Mouse (Mus musculus) midbrain, embryonic 15.5 days (tissue): ENCODE data around the gene Cyp2w1. TPM values are rescaled to one million over a fixed set of nuclear protein-coding genes. Genes with fewer than 3 reads are reported as not detected.

ENCODE experiments used
- ATAC-seq: fragments of 200-750 bp; cut with Nextera tagmentation; replicated peaks from 2 replicates; pipeline ENCODE4 v1.8.0; 2017; ENCODE audit warnings: moderate TSS enrichment
- H3K27ac ChIP-seq: fragments of 300-500 bp; sonication (generic); 2 replicates; pipeline ENCODE4 v1.5.1; 2015; ENCODE audit warnings: mild to moderate bottlenecking, inconsistent platforms
- H3K27me3 ChIP-seq: fragments of 300-500 bp; sonication (generic); replicated peaks from 2 replicates; pipeline ENCODE4 v1.6.1; 2015; ENCODE audit warnings: inconsistent platforms
- H3K36me3 ChIP-seq: fragments of 300-500 bp; sonication (generic); replicated peaks from 2 replicates; pipeline ENCODE4 v1.6.1; 2015; ENCODE audit warnings: inconsistent platforms
- H3K4me1 ChIP-seq: fragments of 300-500 bp; sonication (generic); 2 replicates; pipeline ENCODE4 v1.6.1; 2015; ENCODE audit warnings: inconsistent platforms
- H3K4me2 ChIP-seq: fragments of 300-500 bp; sonication (generic); 2 replicates; pipeline ENCODE4 v1.6.1; 2015; ENCODE audit warnings: inconsistent platforms, mild to moderate bottlenecking, moderate library complexity
- H3K4me3 ChIP-seq: fragments of 300-500 bp; sonication (generic); 2 replicates; pipeline ENCODE4 v1.5.1; 2015; ENCODE audit warnings: mild to moderate bottlenecking, inconsistent platforms
- H3K9ac ChIP-seq: fragments of 300-500 bp; sonication (generic); 2 replicates; pipeline ENCODE4 v1.6.1; 2015; ENCODE audit warnings: mild to moderate bottlenecking, inconsistent platforms
- H3K9me3 ChIP-seq: fragments of 300-500 bp; sonication (generic); 2 replicates; pipeline ENCODE4 v1.6.1; 2016; ENCODE audit warnings: inconsistent platforms
- WGBS: fragments of 180-500 bp; shearing (Covaris S2); methylation state at CpG from one replicate; pipeline ENCODE4 v1.1.7; 2015; ENCODE audit warnings: mixed read lengths; 5-methylcytosine and 5-hydroxymethylcytosine counted together
- microRNA counts: library from miRNA; unstranded; fragments of <30 nt; microRNA quantifications from one replicate; lab custom pipeline; 2016
- microRNA-seq: library from miRNA; unstranded; fragments of <30 nt; microRNA quantifications from one replicate; pipeline ENCODE4, GENCODE M21; 2016
- polyA plus RNA-seq: library from polyadenylated mRNA; unstranded; fragments of >200 nt; fragmentation: Nextera tagmentation; extraction: Ambion mirVana; gene quantifications from 2 replicates; pipeline ENCODE4 v1.2.1, GENCODE M21; 2015

The Cyp2w1 gene
- polyA plus RNA-seq, 1 experiment from 2014 or later: 0.46 TPM

DNA sequence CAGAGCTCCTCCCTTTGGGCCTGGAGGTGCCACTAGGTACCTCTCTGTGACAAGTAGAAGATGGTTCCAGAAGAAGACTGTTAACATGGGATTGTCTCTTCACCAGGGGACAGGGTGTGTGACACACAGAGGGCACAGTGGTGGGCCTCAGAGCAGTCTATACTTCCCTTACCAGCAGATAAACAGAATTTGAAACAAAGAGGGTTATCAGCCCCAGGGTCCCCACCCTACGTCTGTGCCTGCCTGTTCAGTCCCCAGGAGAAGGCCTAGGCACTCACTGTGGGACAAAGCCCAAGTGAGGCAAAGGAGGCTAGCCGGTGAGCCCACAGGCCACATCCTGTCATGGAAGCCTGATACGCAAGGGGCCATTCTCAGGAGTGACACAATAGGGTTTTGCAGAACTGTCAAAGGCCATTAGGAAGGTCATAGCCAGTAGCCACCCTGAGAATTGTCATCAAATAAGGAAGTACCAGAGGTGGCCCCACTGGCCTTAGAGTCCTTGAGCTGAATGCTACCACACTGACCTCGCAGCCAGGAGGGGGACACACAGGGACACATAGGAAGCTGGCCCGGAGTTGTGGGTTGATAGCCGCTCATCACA is 52.5 kb downstream of the Cyp2w1 start, which contains the start of gene C130050O18Rik:
TSS of gene C130050O18Rik (plus strand) at position 480 of the 601 bp plus-strand sequence.
- WGBS: 84% methylated on average over 6 of the region's 6 CpGs
- ATAC-seq: no peak

GRCm38 (mm10) chr5:139405478-139405877 is 53.1 kb downstream of the Cyp2w1 start:
- WGBS: 83% methylated on average over 7 of the region's 7 CpGs
- no peaks in the 10 kb centered on the region for H3K27me3 ChIP-seq
- H3K9me3 ChIP-seq: no peaks in the 10 kb centered on the region
- H3K9ac ChIP-seq: no peak overlapping the region
- H3K27ac ChIP-seq: no peak overlapping the region
- no peak overlapping the region for H3K4me3 ChIP-seq
- peaks cover 4% of the 10 kb centered on the region; the same call in 1 of the 2 replicates for H3K4me1 ChIP-seq
- H3K36me3 ChIP-seq: no peaks in the 10 kb centered on the region
- ATAC-seq: no peak
- no peak overlapping the region for H3K4me2 ChIP-seq

More for the DNA sequence above, 52.5 kb downstream of the Cyp2w1 start, which contains the start of gene C130050O18Rik:
- H3K4me3 ChIP-seq: no peak within 1 kb of the TSS
- H3K4me1 ChIP-seq: peaks cover 4% of the 10 kb centered on the region; the same call in 1 of the 2 replicates
- H3K27me3 ChIP-seq: no peaks in the 10 kb centered on the region
- no peak within 1 kb of the TSS for H3K27ac ChIP-seq
- H3K4me2 ChIP-seq: no peak within 1 kb of the TSS
- no peaks in the 10 kb centered on the region for H3K36me3 ChIP-seq
- H3K9me3 ChIP-seq: no peaks in the 10 kb centered on the region
- no peak within 1 kb of the TSS for H3K9ac ChIP-seq

- H3K4me3 ChIP-seq: no peak overlapping the region
- no peak overlapping the region for H3K9ac ChIP-seq
- no peak for ATAC-seq
- H3K4me1 ChIP-seq: peaks cover 4% of the 10 kb centered on the region; the same call in 1 of the 2 replicates
- 82% methylated on average over 3 of the region's 3 CpGs for WGBS
- H3K27me3 ChIP-seq: no peaks in the 10 kb centered on the region
- no peak overlapping the region for H3K27ac ChIP-seq
- no peaks in the 10 kb centered on the region for H3K9me3 ChIP-seq
- no peaks in the 10 kb centered on the region for H3K36me3 ChIP-seq
- H3K4me2 ChIP-seq: no peak overlapping the region
Observed at GRCm38 (mm10) chr5:139405953-139406352, 53.5 kb downstream of the Cyp2w1 start.

MicroRNAs encoded within 50 kb of the gene (microRNA counts, 519-probe panel; counts per million panel counts)
- not detected for microRNA mmu-miR-339-3p (lab: Ali Mortazavi, UCI)
- not detected for microRNA mmu-miR-339-5p (lab: Ali Mortazavi, UCI)

Small RNA genes within 50 kb of the gene (microRNA-seq; reads per million reads assigned to microRNA genes)
- 349 reads per million, percentile 66 among the genes with 10 or more reads in this experiment for gene Mir339

Other genes starting within 250 kb of the Cyp2w1 start
- 303 and 316 TPM in 2 replicates for gene Prkar1b, start 202.6 kb upstream of the Cyp2w1 start, polyA plus RNA-seq
- 4.6 and 5.1 TPM in 2 replicates for gene Dnaaf5, start 202.4 kb upstream of the Cyp2w1 start, polyA plus RNA-seq
- gene Sun1, start 152.0 kb upstream of the Cyp2w1 start, polyA plus RNA-seq: 51.3 and 54.3 TPM in 2 replicates
- 119 and 127 TPM in 2 replicates for gene Get4, start 100.3 kb upstream of the Cyp2w1 start, polyA plus RNA-seq
- 115 and 118 TPM in 2 replicates for gene Adap1, start 27.0 kb upstream of the Cyp2w1 start, polyA plus RNA-seq
- 106 and 108 TPM in 2 replicates for gene Cox19, start 1.2 kb upstream of the Cyp2w1 start, polyA plus RNA-seq
- gene Gpr146, start 25.1 kb downstream of the Cyp2w1 start, polyA plus RNA-seq: 2.5 and 2.7 TPM in 2 replicates
- 0.18 and 0.33 TPM in 2 replicates for gene C130050O18Rik, start 52.7 kb downstream of the Cyp2w1 start, polyA plus RNA-seq
- 8.2 and 9.5 TPM in 2 replicates for gene Gper1, start 70.5 kb downstream of the Cyp2w1 start, polyA plus RNA-seq
- 16.7 and 17.9 TPM in 2 replicates for gene 3110082I17Rik, start 107.9 kb downstream of the Cyp2w1 start, polyA plus RNA-seq
- gene Zfand2a, start 131.9 kb downstream of the Cyp2w1 start, polyA plus RNA-seq: 22.7 and 24.2 TPM in 2 replicates
- gene Uncx, start 190.9 kb downstream of the Cyp2w1 start, polyA plus RNA-seq: 43.5 and 48.8 TPM in 2 replicates